Mouse (Mus musculus) megakaryocyte, embryonic 14.5 days (primary cell): Measurements from ENCODE around the gene Tnnt2.

ENCODE experiments used
- FLI1 ChIP-seq: IDR thresholded peaks from 2 replicates; pipeline ENCODE4 v1.6.1; 2012; ENCODE audit warnings: low read length, inconsistent platforms, mixed read lengths
- GATA1 ChIP-seq: IDR thresholded peaks from 3 replicates; pipeline ENCODE4 v1.6.1; 2012; ENCODE audit warnings: mixed read lengths, low read length, inconsistent platforms, borderline replicate concordance

GRCm38 (mm10) chr1:135861980-135862552 lies 25.9 kb downstream of the Tnnt2 start:
- no peak for TF ChIP-seq FLI1
- no peak for TF ChIP-seq GATA1
